Mouse (Mus musculus): Measurements from ENCODE around the gene Ddx47.

Ddx47 gene

DNA sequence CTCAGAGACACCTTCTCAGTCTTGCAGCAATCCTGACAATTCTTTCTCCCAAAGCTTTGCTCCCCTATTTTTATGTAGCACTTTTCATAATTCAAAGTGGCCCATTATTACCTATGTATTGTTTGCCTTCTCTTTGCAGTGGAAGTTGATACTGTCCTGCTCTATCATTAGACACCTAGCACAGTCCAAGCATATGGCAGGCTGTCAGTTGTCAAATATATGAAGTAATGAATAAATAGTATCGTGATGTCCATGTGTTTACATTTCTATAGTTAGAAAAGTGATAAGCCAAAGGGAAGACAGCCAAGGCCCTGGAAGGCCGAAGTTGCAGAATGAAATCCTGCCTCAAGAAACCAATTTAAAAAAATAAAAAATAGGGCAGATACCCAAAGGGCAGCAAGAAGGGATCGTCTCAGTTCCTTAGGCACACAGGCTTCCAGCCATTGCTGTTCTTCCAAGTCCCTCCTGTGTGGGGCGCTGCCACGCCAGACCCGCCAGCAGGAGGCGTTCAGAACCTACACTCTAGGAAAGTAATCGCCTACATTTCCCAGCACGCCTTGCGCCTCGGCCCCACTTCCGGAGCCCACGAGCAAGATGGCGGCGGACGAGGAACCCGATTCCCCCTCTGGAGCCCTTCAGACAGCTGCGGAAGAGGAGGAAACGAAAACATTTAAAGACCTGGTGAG lies at the start of gene Ddx47:
Gene Ddx47 (plus strand): TSS at position 565 of the 686 bp plus-strand sequence.
- DNase-seq = peak; percentile 96

DNA sequence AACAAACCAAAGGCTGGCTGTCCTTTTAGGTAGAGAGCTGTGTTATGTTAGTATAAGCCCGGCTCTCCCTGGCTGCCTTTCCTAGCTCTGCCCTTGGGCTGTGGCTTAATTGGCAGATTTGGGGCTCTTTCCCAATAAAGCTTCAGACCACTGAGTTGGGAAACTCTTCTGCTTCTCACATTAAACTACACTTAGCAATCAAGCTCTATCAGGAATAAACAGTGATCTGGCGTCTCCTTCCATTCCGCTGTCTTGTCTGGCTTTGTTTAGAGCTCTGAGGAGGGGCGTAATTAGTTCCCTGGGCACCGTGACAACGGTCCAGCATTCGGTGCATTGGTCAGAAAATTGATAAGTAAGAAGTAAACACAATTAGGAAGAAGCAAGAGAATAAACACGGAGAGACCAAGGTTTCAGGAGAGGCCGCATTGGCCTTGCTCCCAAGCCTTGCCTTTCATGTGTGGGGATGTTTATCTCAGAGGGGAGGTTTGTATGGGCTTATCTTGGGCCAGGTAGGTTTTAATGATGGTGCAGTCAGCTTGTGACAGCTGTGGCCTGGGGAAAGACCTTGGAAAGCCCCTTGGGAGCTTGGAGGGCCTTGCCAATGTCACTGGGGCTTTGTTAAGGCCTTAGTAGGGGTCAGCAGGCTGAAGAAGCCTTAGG lies 49.4 kb upstream of the Ddx47 start:
- no peak for DNase-seq

DNA sequence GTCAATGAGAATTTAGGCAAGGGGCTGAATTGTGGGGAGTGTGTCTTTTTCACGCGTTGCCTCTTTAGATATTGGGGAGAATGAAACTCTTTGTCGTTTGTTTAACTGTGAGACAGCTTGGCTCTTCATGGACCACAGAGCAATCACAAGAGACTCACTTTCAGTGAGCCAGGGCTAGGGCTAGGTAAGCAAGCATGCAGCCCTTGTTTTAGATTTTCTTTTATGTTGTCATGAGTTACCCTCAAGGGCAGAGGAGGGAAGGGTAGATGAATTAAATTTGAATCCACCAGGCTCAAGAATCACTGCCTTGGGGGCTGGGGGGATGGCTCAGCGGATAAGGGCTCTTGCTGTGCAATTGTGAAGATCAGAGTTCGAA lies 48.9 kb upstream of the Ddx47 start:
- no peak for DNase-seq

DNA sequence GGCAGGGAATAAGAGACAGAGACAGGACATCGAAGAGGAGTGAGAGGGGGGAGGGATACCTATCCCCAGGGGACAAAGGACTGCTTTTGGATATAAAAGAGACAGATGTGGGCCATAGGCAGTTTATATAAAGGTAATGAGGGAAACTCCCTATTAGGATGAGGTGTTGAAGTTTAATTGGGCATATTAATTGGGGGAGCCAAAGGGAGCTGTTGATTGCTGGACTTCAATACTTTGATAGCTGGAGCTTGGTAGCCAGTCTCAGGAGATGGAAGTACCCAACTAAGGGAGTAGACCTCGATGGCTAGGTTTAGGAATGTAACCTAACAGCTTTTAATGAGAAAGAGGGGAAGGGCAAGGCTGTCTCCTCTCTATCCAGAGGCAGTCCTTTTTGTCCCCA lies 47.5 kb upstream of the Ddx47 start:
- DNase-seq = no peak

DNA sequence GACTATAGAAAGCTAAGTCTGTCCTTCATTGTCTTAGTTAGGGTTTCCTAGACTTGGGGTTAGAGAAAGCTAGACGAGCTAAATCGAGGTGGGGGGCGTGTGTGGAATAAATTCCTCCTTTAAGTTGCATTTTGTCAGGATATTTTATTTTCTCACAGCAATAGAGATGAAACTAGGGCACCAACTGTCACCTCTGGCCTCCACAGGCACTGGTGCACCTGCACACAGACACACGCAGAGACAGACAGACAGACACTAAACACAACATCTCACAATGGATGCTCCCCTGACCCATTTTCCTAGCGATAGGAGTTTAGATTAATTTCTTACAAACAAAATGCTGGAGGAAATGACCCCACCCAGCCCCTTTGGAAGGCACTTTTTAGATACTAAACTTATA lies 44.7 kb upstream of the Ddx47 start:
- no peak for DNase-seq

DNA sequence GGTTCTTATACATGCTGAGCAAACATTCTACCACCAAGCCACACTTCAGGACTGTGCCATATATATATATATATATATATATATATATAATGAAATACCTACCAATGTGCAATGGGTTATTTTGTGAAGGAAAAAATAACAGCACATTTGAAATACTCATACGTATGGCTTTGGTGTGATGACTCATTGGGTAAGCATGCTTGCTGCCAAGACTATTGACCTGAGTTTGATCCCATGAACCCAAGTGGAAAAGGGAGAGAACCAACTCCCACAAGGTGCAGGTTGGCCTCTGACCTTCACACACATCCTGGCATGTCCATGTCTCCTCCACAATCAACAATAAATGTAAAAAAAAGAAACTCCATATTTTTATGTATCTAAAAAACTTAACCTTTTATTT lies 43.1 kb upstream of the Ddx47 start:
- DNase-seq = no peak

DNA sequence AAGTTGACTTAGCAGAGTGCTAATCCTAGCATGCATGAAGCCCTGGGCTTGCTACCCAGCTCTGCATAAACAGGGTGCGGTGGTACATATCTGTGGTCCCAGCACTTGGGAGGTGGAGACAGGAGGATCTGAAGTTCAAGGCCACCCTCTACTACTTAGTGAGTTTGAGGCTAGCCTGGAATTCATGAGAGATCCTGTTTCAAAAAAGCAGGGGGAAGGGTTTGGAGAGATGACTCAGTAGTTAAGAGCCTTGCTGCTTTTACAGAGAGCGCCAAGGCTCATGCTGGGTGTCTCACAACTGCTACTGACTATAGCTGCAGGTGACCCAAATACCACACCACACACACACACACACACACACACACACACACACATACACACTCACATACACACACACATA lies 41.9 kb upstream of the Ddx47 start:
- DNase-seq = no peak

DNA sequence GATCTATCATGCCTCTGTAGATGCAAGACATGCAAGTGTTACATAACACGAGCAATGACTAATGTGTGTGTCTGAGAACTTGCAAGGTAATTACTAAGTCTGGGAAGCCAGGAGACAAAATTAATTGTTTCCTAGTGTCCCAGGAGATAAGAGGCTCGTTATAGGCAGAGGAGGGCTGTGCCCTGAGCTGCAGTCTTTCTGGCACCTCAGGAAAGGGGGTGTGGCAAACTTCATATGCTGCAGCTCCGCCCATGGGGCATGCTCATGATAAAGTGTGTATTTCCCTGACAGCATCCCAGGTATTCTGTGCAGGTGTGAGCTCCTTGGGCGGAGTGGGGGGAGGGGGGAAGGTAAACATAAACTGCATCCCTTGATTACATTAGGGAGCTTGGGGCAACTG lies 39.3 kb upstream of the Ddx47 start:
- peak; percentile 58 for DNase-seq

DNA sequence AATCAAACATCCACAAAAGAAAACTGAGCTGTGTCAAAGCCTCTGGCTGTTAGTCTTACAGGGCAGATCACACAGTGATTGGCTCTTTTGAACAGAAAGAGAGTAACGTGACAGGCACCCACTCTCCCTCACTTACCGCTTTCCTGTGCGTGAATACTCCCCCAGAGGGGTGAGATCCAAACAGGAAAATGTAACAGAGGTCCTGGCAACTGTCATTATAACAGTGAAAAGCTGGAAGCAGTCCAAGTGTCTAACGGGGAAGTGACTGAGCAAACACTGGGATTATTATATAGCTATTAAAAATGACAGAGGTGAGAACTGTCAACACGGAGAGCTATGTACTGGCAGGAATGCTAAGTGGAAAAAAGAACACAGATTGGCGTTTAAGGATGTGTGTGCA lies 34.8 kb upstream of the Ddx47 start:
- no peak for DNase-seq

DNA sequence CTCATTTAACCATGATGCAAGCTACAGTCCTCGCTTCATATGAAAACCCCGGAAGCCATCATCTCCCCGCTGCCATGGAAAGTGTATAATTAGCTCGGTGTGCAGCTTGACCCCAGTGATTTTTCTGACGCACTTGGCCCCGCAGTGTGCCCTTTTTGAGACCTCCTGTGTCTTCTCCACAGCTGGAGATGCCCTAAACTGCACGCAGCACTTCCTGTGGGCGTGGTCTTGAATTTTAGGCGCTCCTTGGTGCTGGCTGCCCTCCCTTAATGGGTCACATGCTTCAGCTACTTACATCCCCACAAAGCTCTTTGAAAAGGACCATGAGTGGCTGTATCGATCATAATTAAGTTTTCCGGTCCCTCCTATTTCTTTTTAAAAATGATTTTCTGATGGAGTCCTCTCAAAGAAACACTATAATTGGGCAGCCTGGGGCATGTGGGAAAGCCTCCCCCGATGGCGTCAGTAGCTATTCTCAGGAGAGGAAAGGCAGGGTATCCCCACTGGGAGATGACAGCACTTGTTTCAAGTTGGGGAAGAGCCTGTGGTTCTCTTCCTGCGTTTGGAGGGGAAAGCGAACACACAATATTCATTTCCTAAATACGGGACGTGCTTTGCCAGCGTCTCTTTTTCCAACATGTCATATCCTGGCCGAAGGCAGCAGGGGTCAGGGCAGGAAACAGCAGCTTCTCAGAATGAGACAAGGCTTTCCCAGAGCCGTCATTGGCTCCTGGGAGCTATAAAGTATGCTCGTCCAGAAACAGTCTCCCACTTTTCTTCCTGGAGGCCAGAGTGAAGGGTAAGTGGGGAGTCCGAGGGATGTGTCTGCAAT lies 30.0 kb upstream of the Ddx47 start, which contains the start of gene Apold1:
Gene Apold1 (plus strand): TSS at position 488 of the 832 bp plus-strand sequence.
- peak; percentile 63 for DNase-seq

DNA sequence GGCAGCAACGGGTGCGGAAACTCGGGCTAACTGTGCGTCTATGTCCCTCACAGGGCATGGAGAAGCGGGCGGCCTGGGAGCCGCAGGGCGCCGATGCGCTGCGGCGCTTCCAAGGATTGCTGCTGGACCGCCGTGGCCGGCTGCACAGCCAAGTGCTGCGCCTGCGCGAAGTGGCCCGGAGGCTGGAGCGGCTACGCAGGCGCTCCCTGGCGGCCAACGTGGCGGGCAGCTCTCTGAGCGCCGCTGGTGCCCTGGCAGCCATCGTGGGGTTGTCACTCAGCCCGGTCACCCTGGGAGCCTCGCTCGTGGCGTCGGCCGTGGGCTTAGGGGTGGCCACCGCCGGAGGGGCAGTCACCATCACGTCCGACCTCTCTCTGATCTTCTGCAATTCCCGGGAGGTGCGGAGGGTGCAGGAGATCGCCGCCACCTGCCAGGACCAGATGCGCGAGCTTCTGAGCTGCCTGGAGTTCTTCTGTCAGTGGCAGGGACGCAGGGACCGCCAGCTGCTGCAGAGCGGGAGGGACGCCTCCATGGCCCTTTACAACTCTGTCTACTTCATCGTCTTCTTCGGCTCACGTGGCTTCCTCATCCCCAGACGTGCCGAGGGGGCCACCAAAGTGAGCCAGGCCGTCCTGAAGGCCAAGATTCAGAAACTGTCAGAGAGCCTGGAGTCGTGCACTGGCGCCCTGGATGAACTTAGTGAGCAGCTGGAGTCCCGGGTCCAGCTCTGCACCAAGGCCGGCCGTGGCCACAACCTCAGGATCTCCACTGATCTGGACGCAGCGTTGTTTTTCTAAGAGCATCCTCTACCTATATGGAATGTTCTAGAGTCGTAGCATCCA lies 27.7 kb upstream of the Ddx47 start:
- peak; percentile 93 for DNase-seq

DNA sequence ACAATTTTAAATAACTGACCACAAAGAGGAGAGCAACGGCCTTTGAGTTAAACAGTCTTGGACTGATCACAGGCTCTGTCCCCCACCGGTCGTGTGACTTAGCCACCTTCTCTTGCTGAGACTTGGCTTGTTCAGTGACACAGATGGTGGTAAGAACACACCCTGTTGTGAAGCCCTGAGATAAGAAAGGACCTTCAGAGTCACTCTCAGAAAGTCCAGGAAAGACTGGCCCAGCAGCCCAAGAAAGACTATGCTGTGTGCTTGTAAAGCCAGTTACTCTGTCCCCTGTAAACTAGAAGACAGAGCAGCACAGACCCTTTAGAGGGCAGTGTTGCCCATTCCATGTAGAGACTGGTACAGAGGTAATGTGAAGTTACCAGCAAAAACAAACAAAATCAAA lies 26.7 kb upstream of the Ddx47 start:
- peak; percentile 84 for DNase-seq

DNA sequence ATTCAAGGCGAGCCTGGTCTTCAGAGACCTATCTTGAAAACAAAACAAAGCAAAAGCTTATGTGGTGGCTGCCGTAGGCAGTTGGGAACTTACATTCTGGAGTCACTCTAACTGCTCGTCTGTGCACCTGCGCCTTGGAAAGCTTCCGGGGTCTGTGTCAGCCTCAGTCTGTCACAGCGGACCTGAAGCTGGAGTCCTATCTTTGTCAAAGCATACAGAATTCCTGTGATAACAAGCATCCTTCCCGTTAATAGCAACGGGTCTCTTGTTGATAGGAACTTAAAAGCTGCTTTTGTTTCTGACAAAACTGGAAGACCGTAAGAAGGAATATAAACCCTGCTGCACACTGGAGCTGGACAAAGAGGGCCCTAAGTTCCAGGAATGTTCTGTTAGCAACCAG lies 23.0 kb upstream of the Ddx47 start:
- DNase-seq = no peak

DNA sequence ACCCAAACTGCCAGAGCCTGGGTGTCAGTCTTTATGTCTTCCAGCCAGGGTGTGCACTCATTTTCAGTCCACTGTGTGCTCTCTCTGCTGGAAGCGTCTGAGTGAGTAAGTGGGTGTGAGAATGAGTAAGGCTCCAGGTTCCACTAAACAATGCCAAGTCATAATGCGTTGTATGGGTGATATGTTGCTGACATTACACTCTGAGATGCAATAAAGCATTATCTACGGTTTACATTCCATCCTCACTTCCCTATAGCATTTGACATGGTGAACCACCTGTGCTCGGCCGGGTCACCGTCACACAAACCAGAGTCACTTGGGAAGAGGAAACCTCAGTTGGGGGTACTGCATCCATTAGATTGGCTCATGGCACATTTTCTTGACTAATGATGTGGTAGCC lies 20.7 kb upstream of the Ddx47 start:
- DNase-seq = no peak

DNA sequence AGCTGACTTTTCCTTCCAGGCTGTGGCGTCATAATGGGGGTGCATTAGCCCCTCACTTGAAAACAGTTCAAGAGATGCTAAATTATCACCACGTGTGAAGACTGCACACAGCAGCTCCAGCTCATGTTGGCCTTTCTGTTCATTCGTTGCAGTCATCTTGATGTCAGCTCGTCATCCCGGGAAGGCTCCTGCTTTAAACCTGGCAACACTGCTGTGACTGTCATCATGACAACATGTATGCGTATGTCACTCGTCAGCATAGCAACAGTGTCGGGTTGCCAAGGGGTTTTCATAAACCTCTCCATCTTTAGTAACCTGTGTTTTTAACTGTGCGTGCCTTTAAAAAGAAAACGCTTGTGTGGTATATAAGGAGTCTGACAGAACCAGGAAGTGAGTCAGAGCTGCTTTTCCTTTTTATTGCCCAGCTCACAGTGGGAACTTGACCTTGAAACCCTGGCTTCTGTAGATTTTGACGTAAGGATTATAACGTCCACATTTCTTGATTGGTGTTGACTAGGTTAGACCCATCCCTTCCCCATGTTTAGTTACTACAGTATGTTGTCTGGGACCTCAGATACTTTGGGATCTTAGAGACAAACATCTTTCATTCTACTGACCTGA lies 17.3 kb upstream of the Ddx47 start:
- DNase-seq = no peak

DNA sequence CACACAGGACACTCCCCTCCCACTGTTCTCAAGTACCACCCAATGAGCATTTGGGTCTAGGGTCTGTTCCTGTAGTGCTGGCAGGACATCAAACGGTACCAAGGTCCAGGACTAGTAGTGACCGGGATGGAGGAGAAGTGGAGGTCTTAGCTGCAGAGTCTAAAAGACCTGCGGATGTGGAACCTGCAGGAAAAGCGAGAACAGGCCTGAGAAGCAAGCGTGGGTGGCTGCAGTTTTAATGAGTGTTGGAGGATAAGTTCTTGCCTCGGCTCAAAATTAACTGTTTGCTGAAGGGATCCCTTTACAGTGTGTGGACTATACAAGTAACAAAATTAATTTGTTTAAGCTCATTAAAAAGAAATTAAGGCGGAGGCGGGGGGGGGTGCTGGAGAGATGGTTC lies 16.4 kb upstream of the Ddx47 start:
- no peak for DNase-seq

DNA sequence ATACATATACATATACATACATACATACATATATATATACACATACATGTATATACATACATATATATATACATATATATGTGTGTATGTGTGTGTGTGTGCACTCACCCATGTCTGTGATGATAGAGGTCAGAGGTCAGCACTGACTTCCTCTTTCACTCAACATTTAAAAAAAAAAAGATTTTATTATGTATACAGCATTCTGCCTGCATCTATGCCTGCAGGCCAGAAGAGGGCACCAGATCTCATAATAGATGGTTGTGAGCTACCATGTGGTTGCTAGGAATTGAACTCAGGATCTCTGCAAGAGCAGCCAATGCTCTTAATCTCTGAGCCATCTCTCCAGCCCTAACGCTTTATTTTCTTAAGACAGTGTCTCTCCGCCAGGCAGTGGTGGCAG lies 14.5 kb upstream of the Ddx47 start:
- no peak for DNase-seq

DNA sequence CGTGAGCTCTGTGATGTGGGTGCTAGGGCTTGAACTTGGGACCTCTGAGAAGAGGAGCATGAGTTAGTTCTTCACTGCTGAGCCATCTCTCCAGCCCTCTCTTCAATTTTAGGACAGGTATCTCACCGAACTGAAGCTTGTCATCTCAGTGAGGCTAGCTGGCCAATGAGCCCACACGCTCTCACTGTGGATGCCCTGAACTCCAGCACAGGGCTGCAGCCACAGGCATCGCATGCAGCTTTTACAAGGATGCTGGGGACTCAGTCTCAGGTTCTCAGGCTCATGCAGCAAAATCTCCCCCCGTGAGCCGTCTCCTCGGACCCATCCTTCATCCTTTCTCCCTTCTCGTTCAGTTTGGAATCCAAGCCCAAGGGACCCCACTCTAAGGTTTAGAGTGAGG lies 13.3 kb upstream of the Ddx47 start:
- no peak for DNase-seq

DNA sequence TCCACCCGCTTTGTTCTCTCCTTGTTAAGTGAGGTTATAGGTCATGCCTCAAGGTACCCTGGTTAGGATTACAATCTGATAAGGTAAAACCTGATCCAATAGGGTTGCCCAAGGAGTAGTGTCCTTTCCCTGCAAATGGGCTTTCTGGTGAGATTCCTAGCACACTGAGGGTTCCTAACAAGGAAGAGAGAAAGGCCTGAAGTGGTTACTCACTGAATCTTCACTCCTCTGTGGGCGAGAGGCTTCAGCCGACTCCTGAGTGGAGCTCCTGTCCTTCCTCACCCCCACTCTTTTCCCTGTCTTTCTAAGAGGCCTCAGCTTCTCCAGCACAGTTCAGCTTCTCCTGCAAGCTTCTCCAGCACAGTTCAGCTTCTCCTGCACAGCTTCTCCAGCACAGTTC lies 12.6 kb upstream of the Ddx47 start:
- no peak for DNase-seq

DNA sequence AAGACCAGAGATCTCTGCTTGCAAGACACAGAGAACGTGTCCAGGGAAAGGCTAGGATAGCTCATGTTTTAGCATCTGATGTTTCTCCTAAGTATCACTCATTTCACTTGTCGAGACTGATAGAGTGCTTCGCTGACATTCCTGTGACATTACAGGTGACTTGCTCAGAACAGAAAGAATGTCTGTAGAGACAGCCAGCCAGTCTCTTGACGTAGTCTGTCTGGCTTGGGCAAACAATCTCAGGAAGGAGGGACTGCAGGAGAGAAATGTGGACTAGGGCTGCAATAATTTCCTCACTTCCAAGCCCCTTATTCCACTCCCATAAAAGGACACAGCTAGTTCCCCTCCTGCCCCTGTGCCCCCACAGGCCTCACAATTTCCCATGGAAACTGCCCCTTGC lies 11.1 kb upstream of the Ddx47 start:
- DNase-seq = no peak

DNA sequence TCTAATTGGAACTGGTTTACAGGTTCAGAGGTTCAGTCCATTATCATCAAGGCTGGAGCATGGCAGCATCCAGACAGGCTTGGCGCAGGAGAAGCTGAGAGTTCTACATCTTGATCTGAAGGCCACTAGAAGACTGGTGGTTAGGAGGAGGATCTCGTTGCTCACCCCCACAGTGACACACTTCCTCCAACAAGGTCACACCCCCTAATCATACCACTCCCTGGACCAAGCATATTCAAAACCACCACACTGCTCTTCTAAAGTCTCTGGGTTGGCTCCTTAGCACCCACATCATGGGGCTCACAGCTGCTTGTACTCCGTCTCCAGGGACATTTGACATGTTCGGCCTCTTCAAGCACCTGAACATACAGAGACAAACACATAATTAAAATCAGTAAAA lies 9.4 kb upstream of the Ddx47 start:
- no peak for DNase-seq

DNA sequence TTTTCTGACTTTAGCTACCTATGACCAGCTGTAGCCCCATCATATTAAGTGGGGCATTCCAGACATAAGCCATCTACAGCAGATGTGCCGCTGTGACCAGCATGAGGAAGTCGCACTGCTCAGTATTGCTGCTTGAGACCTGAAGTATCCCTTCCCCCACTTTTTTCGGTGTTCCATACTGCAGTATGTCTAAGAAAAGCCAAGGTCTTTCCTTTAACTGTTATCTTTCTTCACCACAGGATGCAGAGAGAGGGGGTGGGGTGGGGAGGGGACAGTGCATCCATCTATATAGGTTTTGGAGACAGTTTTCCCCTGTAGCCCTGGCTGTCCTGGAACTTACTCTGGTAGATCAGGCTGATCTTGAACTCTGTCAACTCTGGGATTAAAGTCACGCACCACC lies 5.0 kb upstream of the Ddx47 start:
- peak; percentile 63 for DNase-seq

DNA sequence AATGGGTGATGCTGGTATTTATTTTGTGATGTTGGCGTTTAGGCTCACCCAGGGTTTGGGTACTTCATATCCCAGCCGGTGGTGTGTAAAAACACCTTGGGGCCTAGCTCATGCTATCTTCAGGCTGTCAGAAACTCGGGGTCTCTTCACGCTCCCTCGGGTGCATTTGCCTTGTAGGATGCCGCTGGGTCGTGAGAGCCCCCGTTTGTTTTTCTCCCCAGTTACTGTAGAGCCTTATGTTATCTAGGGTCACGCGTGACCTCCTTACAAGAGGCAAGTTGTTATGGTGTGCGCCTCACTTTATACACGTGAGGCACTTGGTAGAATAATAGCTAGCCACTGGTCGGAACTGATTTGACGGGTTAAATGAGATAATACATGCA lies 313 bp downstream of the Ddx47 start:
- no peak for DNase-seq

Measured in liver (tissue).